Mouse (Mus musculus) midbrain, embryonic 16.5 days (tissue): Measurements from ENCODE around the gene Mag. TPM values are rescaled to one million over a fixed set of nuclear protein-coding genes. Genes with fewer than 3 reads are reported as not detected.

Experiments used
- ATAC-seq: fragments of 200-750 bp; cut with Nextera tagmentation; 2 replicates; pipeline ENCODE4 v1.8.0; 2017; ENCODE audit warnings: moderate TSS enrichment
- H3K27ac ChIP-seq: fragments of 300-500 bp; sonication (generic); 2 replicates; pipeline ENCODE4 v1.5.1; 2014; ENCODE audit warnings: mild to moderate bottlenecking, low read length, mixed read lengths
- H3K27me3 ChIP-seq: fragments of 300-500 bp; sonication (generic); 2 replicates; pipeline ENCODE4 v1.6.1; 2014; ENCODE audit warnings: low read depth, low read length, mixed read lengths; ENCODE audit not compliant: control insufficient read depth, insufficient read depth
- H3K36me3 ChIP-seq: fragments of 300-500 bp; sonication (generic); 2 replicates; pipeline ENCODE4 v1.6.1; 2014; ENCODE audit warnings: mild to moderate bottlenecking, low read length, moderate library complexity, mixed read lengths; ENCODE audit not compliant: control insufficient read depth, insufficient read depth
- H3K4me1 ChIP-seq: fragments of 300-500 bp; sonication (generic); 2 replicates; pipeline ENCODE4 v1.6.1; 2014; ENCODE audit warnings: mild to moderate bottlenecking, low read length, mixed read lengths; ENCODE audit not compliant: control insufficient read depth, insufficient read depth
- H3K4me2 ChIP-seq: fragments of 300-500 bp; sonication (generic); 2 replicates; pipeline ENCODE4 v1.6.1; 2014; ENCODE audit warnings: mild to moderate bottlenecking, low read length, mixed read lengths
- H3K4me3 ChIP-seq: fragments of 300-500 bp; sonication (generic); 2 replicates; pipeline ENCODE4 v1.5.1; 2014; ENCODE audit warnings: low read depth, mild to moderate bottlenecking, low read length, moderate library complexity, mixed read lengths
- H3K9ac ChIP-seq: fragments of 300-500 bp; sonication (generic); 2 replicates; pipeline ENCODE4 v1.6.1; 2014; ENCODE audit warnings: low read depth, low read length, mixed read lengths
- H3K9me3 ChIP-seq: fragments of 300-500 bp; sonication (generic); replicated peaks from 2 replicates; pipeline ENCODE4 v1.6.1; 2014; ENCODE audit warnings: mild to moderate bottlenecking, low read length, mixed read lengths; ENCODE audit not compliant: control insufficient read depth, poor library complexity, severe bottlenecking
- WGBS: fragments of 180-500 bp; shearing (Covaris S2); extraction: QIAGEN DNeasy Blood & Tissue Kit; methylation state at CpG from one replicate; pipeline ENCODE4 v1.1.7; 2014; 5-methylcytosine and 5-hydroxymethylcytosine counted together
- polyA plus RNA-seq: library from polyadenylated mRNA; unstranded; fragments of >200 nt; fragmentation: Nextera tagmentation; extraction: Ambion mirVana; gene quantifications from 2 replicates; pipeline ENCODE4 v1.2.1, GENCODE M21; 2015

Gene Mag
- polyA plus RNA-seq, 1 experiment from 2014 or later, result 4.7 TPM

DNA sequence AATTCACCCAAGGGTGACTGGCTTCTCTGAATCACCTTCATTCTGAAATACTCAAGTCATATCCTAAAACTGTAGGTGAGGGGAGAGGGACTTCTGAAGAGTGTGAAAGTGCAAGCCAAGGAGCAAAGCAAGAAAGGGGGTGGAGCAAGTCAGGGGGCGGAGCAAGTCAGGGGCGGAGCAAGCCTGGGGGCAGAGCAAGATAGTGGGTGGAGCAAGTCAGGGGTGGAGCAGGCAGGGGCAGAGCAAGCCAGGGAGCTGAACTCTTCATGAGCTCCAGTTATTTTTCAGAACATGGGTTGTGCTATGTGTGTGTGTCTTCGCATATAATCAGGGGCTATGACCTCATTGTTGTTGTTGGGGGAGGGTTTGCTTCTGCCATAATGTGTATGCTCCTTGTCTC, 5.5 kb upstream of the Mag start:
- no peak overlapping the region for H3K4me3 ChIP-seq
- WGBS, result 80% methylated on average over 3 of the region's 3 CpGs
- no peak for ATAC-seq
- no peaks in the 10 kb centered on the region for H3K27me3 ChIP-seq
- H3K4me1 ChIP-seq, result no peaks in the 10 kb centered on the region
- H3K36me3 ChIP-seq, result no peaks in the 10 kb centered on the region
- H3K4me2 ChIP-seq, result no peak overlapping the region
- no peak overlapping the region for H3K9ac ChIP-seq
- H3K27ac ChIP-seq, result no peak overlapping the region
- H3K9me3 ChIP-seq, result no peaks in the 10 kb centered on the region

GRCm38 (mm10) chr7:30917219-30917618, 2.5 kb upstream of the Mag start:
- 55% methylated on average over 4 of the region's 4 CpGs for WGBS
- Histone ChIP-seq H3K4me3 (no peak overlapping the region), H3K4me1 (no peaks in the 10 kb centered on the region), H3K9ac (no peak overlapping the region), H3K27me3 (no peaks in the 10 kb centered on the region), H3K36me3 (no peaks in the 10 kb centered on the region), H3K4me2 (no peak overlapping the region), H3K9me3 (no peaks in the 10 kb centered on the region), H3K27ac (no peak overlapping the region)
- ATAC-seq, result no peak

- ATAC-seq, result no peak
- Histone ChIP-seq H3K4me2 (no peak overlapping the region), H3K9me3 (no peaks in the 10 kb centered on the region), H3K9ac (no peak overlapping the region), H3K27ac (no peak overlapping the region), H3K27me3 (no peaks in the 10 kb centered on the region), H3K4me3 (no peak overlapping the region), H3K4me1 (no peaks in the 10 kb centered on the region), H3K36me3 (no peaks in the 10 kb centered on the region)
- 18% methylated on average over 6 of the region's 6 CpGs for WGBS
Measured at GRCm38 (mm10) chr7:30916713-30917112, 2.0 kb upstream of the Mag start.

- Histone ChIP-seq H3K9ac (no peak overlapping the region), H3K36me3 (no peaks in the 10 kb centered on the region), H3K4me3 (no peak overlapping the region), H3K9me3 (no peaks in the 10 kb centered on the region), H3K27me3 (peaks cover 6% of the 10 kb centered on the region), H3K27ac (no peak overlapping the region), H3K4me2 (no peak overlapping the region), H3K4me1 (peaks cover 4% of the 10 kb centered on the region; the same call in 1 of the 2 replicates)
- 84% methylated on average over 6 of the region's 6 CpGs for WGBS
- ATAC-seq, result no peak
Measured at GRCm38 (mm10) chr7:30909773-30910172, 4.9 kb downstream of the Mag start.

GRCm38 (mm10) chr7:30908992-30909431, 5.7 kb downstream of the Mag start:
- Histone ChIP-seq H3K27me3 (peaks cover 6% of the 10 kb centered on the region), H3K9ac (no peak overlapping the region), H3K36me3 (no peaks in the 10 kb centered on the region), H3K27ac (no peak overlapping the region), H3K4me3 (peak overlapping the region; percentile 35), H3K4me1 (peaks cover 4% of the 10 kb centered on the region; the same call in 1 of the 2 replicates), H3K4me2 (peak overlapping the region; percentile 63), H3K9me3 (no peaks in the 10 kb centered on the region)
- ATAC-seq, result no peak; the same call in none of the 2 replicates
- 34% methylated on average over 17 of the region's 17 CpGs for WGBS

DNA sequence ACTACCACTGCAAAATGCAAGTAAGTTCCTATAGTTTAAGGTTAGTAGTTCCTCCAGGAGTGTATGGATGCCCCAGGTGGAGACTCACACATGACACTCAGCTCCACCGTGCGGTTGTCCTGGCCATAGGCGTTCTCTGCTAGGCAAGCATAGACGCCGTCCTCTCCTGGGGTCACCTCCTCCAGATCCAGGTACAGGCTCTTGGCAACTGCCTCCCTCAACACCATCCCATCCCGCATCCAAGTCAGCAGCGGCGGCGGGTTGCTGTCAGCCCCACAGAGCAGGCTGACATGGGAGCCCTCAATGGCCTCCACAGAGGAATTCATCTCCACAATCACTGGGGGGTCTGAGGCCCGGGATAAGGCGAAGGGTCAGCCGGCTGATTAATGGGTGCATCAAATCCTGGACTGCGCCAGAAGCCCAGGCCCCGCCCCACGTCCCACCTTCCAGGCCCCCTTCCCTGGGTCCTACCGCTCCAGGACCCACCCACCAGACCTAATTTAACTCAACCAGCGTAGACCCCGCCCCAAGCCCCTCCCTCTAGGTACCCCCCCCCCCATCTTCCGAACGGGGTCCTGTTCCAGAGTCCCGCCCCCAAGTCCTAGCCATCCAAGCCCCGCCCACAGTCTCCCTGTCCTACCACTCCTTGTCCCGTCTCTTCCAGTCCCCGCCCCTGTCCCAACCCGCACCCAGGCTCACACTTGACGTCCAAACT, 6.2 kb downstream of the Mag start:
- Histone ChIP-seq H3K9ac (peak overlapping the region; percentile 52; the same call in 1 of the 2 replicates), H3K4me1 (peaks cover 4% of the 10 kb centered on the region; the same call in 1 of the 2 replicates), H3K36me3 (no peaks in the 10 kb centered on the region), H3K4me2 (peak overlapping the region; percentile 63), H3K9me3 (no peaks in the 10 kb centered on the region), H3K27me3 (peaks cover 6% of the 10 kb centered on the region), H3K27ac (no peak overlapping the region), H3K4me3 (peak overlapping the region; percentile 35)
- WGBS, result 2% methylated on average over 26 of the region's 26 CpGs
- ATAC-seq, result peak; percentile 68

DNA sequence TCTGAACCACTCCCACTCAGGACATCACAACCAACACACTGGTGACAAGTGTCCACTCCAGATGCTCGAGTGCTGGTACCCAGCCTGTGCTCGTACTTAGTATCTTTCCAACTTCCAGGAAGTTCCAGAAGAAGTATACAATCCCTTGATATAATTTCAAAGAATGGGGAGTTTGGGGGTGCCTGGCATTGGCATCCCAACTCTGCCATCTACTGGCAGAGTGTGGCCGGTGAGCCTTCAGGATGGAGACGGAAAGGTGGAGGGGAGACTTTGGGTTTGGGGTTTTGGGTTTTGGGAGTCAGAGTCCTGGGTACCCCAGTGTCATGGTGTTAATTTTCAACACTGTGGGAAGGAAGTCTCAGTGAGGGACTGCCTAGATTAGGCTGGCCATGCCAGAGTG, 10.6 kb downstream of the Mag start:
- 67% methylated on average over 4 of the region's 4 CpGs for WGBS
- Histone ChIP-seq H3K36me3 (no peaks in the 10 kb centered on the region), H3K27me3 (peaks cover 6% of the 10 kb centered on the region), H3K27ac (no peak overlapping the region), H3K9ac (no peak overlapping the region), H3K4me2 (no peak overlapping the region), H3K4me1 (peaks cover 4% of the 10 kb centered on the region; the same call in 1 of the 2 replicates), H3K4me3 (no peak overlapping the region), H3K9me3 (no peaks in the 10 kb centered on the region)
- ATAC-seq, result no peak

- Histone ChIP-seq H3K4me2 (no peak overlapping the region), H3K4me1 (no peaks in the 10 kb centered on the region), H3K9me3 (no peaks in the 10 kb centered on the region), H3K4me3 (no peak overlapping the region), H3K9ac (no peak overlapping the region), H3K36me3 (no peaks in the 10 kb centered on the region), H3K27ac (no peak overlapping the region), H3K27me3 (no peaks in the 10 kb centered on the region)
- WGBS, result 88% methylated on average over 3 of the region's 3 CpGs
- ATAC-seq, result no peak
Measured at GRCm38 (mm10) chr7:30895217-30895616, 19.5 kb downstream of the Mag start.

GRCm38 (mm10) chr7:30892515-30892914, 22.2 kb downstream of the Mag start:
- Histone ChIP-seq H3K4me1 (no peaks in the 10 kb centered on the region), H3K27me3 (no peaks in the 10 kb centered on the region), H3K36me3 (no peaks in the 10 kb centered on the region), H3K9ac (no peak overlapping the region), H3K9me3 (no peaks in the 10 kb centered on the region), H3K4me3 (no peak overlapping the region), H3K4me2 (no peak overlapping the region), H3K27ac (no peak overlapping the region)
- ATAC-seq, result no peak
- 71% methylated on average over 3 of the region's 3 CpGs for WGBS
